Mouse (Mus musculus): ENCODE measurements around the gene Prickle2.

GRCm38 (mm10) chr6:92345151-92345550 is 360.8 kb downstream of the Prickle2 start:
- TF ChIP-seq POLR2A (IDR thresholded peaks at IDR 0.05; ENCODE audit: insufficient read depth, low read depth, low read length), result no peak
- no peak for TF ChIP-seq CTCF (IDR thresholded peaks at IDR 0.05; ENCODE audit: insufficient read depth, low read depth, low read length)

Measured in olfactory bulb, adult 2 months (tissue).